24 mouse cellular contexts compared by ENCODE assay signal in genomic region chr5:129181450-129181849, GRCm38 (mm10).
"Had no signal": no experiment of that assay in that cellular context is flagged by ENCODE, and none has a peak within 500 bp of the region (broad histone marks: within the 10 kb centered on the region; RNA-seq: fewer than 3 reads in every experiment).

No protein-coding gene starts in this region.

- H3K36me3 ChIP-seq: lung, embryonic 15.5 days; neural tube, embryonic 12.5 days; neural tube, embryonic 15.5 days had no signal

- H3K9me3 ChIP-seq: lung, embryonic 15.5 days; megakaryocyte, embryonic 14.5 days; neural tube, embryonic 12.5 days; neural tube, embryonic 15.5 days had no signal

- H3K9ac ChIP-seq: lung, embryonic 15.5 days; neural tube, embryonic 12.5 days; neural tube, embryonic 15.5 days had no signal

- H3K4me3 ChIP-seq: layer of hippocampus, adult 2 months; left cerebral cortex, adult 2 months; lung, embryonic 15.5 days; megakaryocyte, embryonic 14.5 days; neural tube, embryonic 12.5 days; neural tube, embryonic 15.5 days had no signal

- H3K4me1 ChIP-seq: lung, embryonic 15.5 days had no signal

- H3K27ac ChIP-seq: layer of hippocampus, adult 2 months; left cerebral cortex, adult 2 months; lung, embryonic 15.5 days; neural tube, embryonic 12.5 days; neural tube, embryonic 15.5 days; stomach, postnatal 0 days had no signal

- ATAC-seq: intestine, embryonic 16.5 days had no signal

- DNase-seq: kidney, adult 18-20 months; kidney, adult 9 months; kidney, postnatal 14 days; layer of hippocampus, adult 9-11 months; layer of hippocampus, postnatal 36 days; lung, adult 18-20 months; lung, postnatal 10 days; lung, postnatal 36 days; midbrain, embryonic 14.5 days; right cerebral cortex, adult 18-20 months; right cerebral cortex, postnatal 14 days; right cerebral cortex, postnatal 4 days; thymus, adult 2 months; thymus, postnatal 14 days; thymus, postnatal 4 days had no signal

- H3K27me3 ChIP-seq: neural tube, embryonic 15.5 days had no signal

- H3K4me2 ChIP-seq: lung, embryonic 15.5 days; midbrain, embryonic 11.5 days; neural tube, embryonic 12.5 days; neural tube, embryonic 15.5 days had no signal
